Comparison of ENCODE assay signal across 19 mouse cellular contexts in the genomic region with DNA sequence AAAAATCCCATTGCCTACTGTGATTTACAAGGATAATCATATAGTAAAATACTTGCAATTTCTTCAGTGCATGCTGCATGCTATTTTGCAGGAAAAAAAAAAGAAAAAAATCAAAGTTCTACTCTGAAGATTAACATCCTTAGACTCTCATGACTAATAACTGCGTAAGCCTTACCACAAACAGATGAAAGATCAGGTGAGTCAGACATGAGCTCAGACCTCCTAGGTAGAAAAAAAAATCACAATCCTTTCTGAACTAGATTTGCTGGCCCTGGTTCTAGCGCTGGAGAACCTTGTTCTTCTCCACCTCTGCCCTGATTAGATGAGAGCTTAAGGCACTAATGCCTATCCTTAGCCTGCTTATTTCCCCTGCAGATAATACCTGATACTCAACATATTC.
DNase-seq lines count a peak whose midpoint lies in the region; ATAC-seq and TF ChIP-seq lines count a peak whose summit lies in the region.
"Had no signal": no experiment of that assay in that cellular context is flagged by ENCODE, and none has a peak within 500 bp of the region (broad histone marks: within the 10 kb centered on the region; RNA-seq: fewer than 3 reads in every experiment).

No protein-coding gene starts in this region.

- no peak overlapping the region for H3ac ChIP-seq in C2C12 (ENCODE audit: control insufficient read depth, insufficient read length, low read depth)

- no peak overlapping the region for H3K4me2 ChIP-seq in stomach, postnatal 0 days (replicated peaks; ENCODE audit: low read depth)
- H3K4me2 ChIP-seq: embryonic facial prominence, embryonic 12.5 days; forebrain, embryonic 13.5 days; forebrain, embryonic 15.5 days had no signal

- H3K27me3 ChIP-seq in C2C12 (ENCODE audit: control insufficient read depth, insufficient read depth, insufficient read length): no peaks in the 10 kb centered on the region
- no peaks in the 10 kb centered on the region for H3K27me3 ChIP-seq in stomach, postnatal 0 days (ENCODE audit: control insufficient read depth, insufficient read depth, low read length)
- no peaks in the 10 kb centered on the region for H3K27me3 ChIP-seq in midbrain, embryonic 10.5 days (ENCODE audit: low read depth, poor library complexity, severe bottlenecking)
- H3K27me3 ChIP-seq: embryonic facial prominence, embryonic 12.5 days; forebrain, embryonic 13.5 days; forebrain, embryonic 15.5 days had no signal

- 48% methylated on average over 2 of the region's 2 CpGs for WGBS in stomach, postnatal 0 days
- 92% methylated on average over 2 of the region's 2 CpGs for WGBS in midbrain, embryonic 10.5 days

- DNase-seq in adrenal gland, adult 2 months: peak; percentile 25
- no peak for DNase-seq in adrenal gland, postnatal 14 days
- no peak for DNase-seq in stomach, postnatal 0 days (ENCODE audit: low spot score)
- no peak for DNase-seq in cerebellum, adult 11 months
- DNase-seq in midbrain, embryonic 10.5 days (ENCODE audit: low spot score): no peak
- DNase-seq: adrenal gland, adult 8-10 months; B cell, adult 2 months; cerebellum, adult 18-20 months; cerebellum, adult 8-10 months; cerebellum, postnatal 10 days; cerebellum, postnatal 25 days; forebrain, postnatal 0 days had no signal

- H3K79me2 ChIP-seq in C2C12 (ENCODE audit: control insufficient read depth, insufficient read depth): no peaks in the 10 kb centered on the region

- H3K27ac ChIP-seq in stomach, postnatal 0 days (replicated peaks): no peak overlapping the region
- no peak overlapping the region for H3K27ac ChIP-seq in midbrain, embryonic 10.5 days (replicated peaks)
- H3K27ac ChIP-seq: embryonic facial prominence, embryonic 10.5 days; embryonic facial prominence, embryonic 12.5 days; forebrain, embryonic 13.5 days; forebrain, embryonic 15.5 days had no signal

- ATAC-seq in stomach, postnatal 0 days (ENCODE audit: low FRiP score, low TSS enrichment): peak; percentile 74
- ATAC-seq: activated CD4-positive, CD25-positive, alpha-beta regulatory T cell, adult 4 months; forebrain, embryonic 13.5 days; forebrain, embryonic 15.5 days; forebrain, postnatal 0 days; Patski had no signal

- TF ChIP-seq EP300 in stomach, postnatal 0 days (optimal IDR thresholded peaks at IDR 0.05): no peak

- H3K36me3 ChIP-seq in C2C12 (ENCODE audit: control insufficient read depth, insufficient read depth): no peaks in the 10 kb centered on the region
- H3K36me3 ChIP-seq in stomach, postnatal 0 days (ENCODE audit: control insufficient read depth, insufficient read depth, low read length): no peaks in the 10 kb centered on the region
- no peaks in the 10 kb centered on the region for H3K36me3 ChIP-seq in midbrain, embryonic 10.5 days
- H3K36me3 ChIP-seq: embryonic facial prominence, embryonic 10.5 days; embryonic facial prominence, embryonic 12.5 days; forebrain, embryonic 15.5 days had no signal

- no peak overlapping the region for H3K4me3 ChIP-seq in C2C12 (ENCODE audit: insufficient read depth, poor library complexity, severe bottlenecking)
- no peak overlapping the region for H3K4me3 ChIP-seq in stomach, postnatal 0 days (ENCODE audit: low read depth, low read length)
- H3K4me3 ChIP-seq in midbrain, embryonic 10.5 days: no peak overlapping the region
- H3K4me3 ChIP-seq: embryonic facial prominence, embryonic 10.5 days; embryonic facial prominence, embryonic 12.5 days; forebrain, embryonic 13.5 days; forebrain, embryonic 15.5 days had no signal

- no peaks in the 10 kb centered on the region for H3K9me3 ChIP-seq in stomach, postnatal 0 days (ENCODE audit: control insufficient read depth, low read length)
- H3K9me3 ChIP-seq in midbrain, embryonic 10.5 days (replicated peaks): no peaks in the 10 kb centered on the region
- H3K9me3 ChIP-seq: embryonic facial prominence, embryonic 10.5 days; embryonic facial prominence, embryonic 12.5 days; forebrain, embryonic 13.5 days; forebrain, embryonic 15.5 days had no signal

- H3K79me3 ChIP-seq in C2C12 (ENCODE audit: low read depth): no peaks in the 10 kb centered on the region

- H3K4me1 ChIP-seq in stomach, postnatal 0 days (replicated peaks; ENCODE audit: control insufficient read depth, insufficient read depth): no peaks in the 10 kb centered on the region
- H3K4me1 ChIP-seq in midbrain, embryonic 10.5 days: peaks cover 4% of the 10 kb centered on the region; the same call in 1 of the 2 replicates
- H3K4me1 ChIP-seq: embryonic facial prominence, embryonic 10.5 days; embryonic facial prominence, embryonic 12.5 days; forebrain, embryonic 13.5 days; forebrain, embryonic 15.5 days had no signal

- TF ChIP-seq CTCF in C2C12 (IDR thresholded peaks at IDR 0.05; ENCODE audit: control insufficient read depth, insufficient read depth, insufficient read length): no peak
- TF ChIP-seq CTCF in stomach, postnatal 0 days (IDR thresholded peaks at IDR 0.05; ENCODE audit: low read depth): no peak

- H3K9ac ChIP-seq in stomach, postnatal 0 days (ENCODE audit: low read length): no peak overlapping the region
- H3K9ac ChIP-seq: embryonic facial prominence, embryonic 12.5 days; forebrain, embryonic 13.5 days; forebrain, embryonic 15.5 days; forebrain, postnatal 0 days had no signal

TF ChIP-seq in C2C12, 6 proteins besides CTCF, POLR2A, EP300 and RAD21:
- TF ChIP-seq CEBPB (IDR thresholded peaks at IDR 0.05; ENCODE audit: low read depth) (peak; percentile 5), MYOG (IDR thresholded peaks at IDR 0.05; ENCODE audit: control insufficient read depth, extremely low read depth, insufficient read length) (no peak), FOSL1 (IDR thresholded peaks at IDR 0.05; ENCODE audit: insufficient read depth, low read length, poor library complexity, severe bottlenecking) (peak; percentile 66)
